Mouse (Mus musculus) cortical plate, adult 2 months (tissue): Measurements from ENCODE around the gene Elovl1. TPM values are rescaled to one million over a fixed set of nuclear protein-coding genes. Genes with fewer than 3 reads are reported as not detected.
A peak's percentile ranks its signal among the peaks of the same experiment; 100 is the strongest.

Source experiments
- H3K27ac ChIP-seq: fragments of 200-500 bp; 2 replicates; pipeline ENCODE4 v1.5.1; 2012; ENCODE audit warnings: low read length, control low read depth, inconsistent platforms; ENCODE audit not compliant: insufficient read depth
- H3K4me1 ChIP-seq: fragments of 200-500 bp; 2 replicates; pipeline ENCODE4 v1.6.1; 2011; ENCODE audit warnings: low read length; ENCODE audit not compliant: control insufficient read depth, insufficient read depth
- H3K4me3 ChIP-seq: fragments of 200-500 bp; 2 replicates; pipeline ENCODE4 v1.5.1; 2011; ENCODE audit warnings: mild to moderate bottlenecking, low read length, control low read depth; ENCODE audit not compliant: insufficient read depth
- CTCF ChIP-seq: fragments of 200-500 bp; IDR thresholded peaks from 2 replicates; pipeline ENCODE4 v1.5.1; 2011; ENCODE audit warnings: mild to moderate bottlenecking, control low read depth, low read length; ENCODE audit not compliant: insufficient read depth; ENCODE audit errors: extremely low read depth
- POLR2A ChIP-seq: fragments of 200-500 bp; IDR thresholded peaks from 2 replicates; pipeline ENCODE4 v1.6.1; 2011; ENCODE audit warnings: mild to moderate bottlenecking, low read length, control low read depth; ENCODE audit not compliant: insufficient read depth; ENCODE audit errors: extremely low read depth
- polyA plus RNA-seq: library from polyadenylated mRNA; depleted of rRNA; stranded (reverse); fragments of >200 nt; gene quantifications from 2 replicates; pipeline ENCODE4 v1.2.3, GENCODE M21; 2012

Elovl1 gene
- polyA plus RNA-seq, 1 experiment = 79.4 TPM

GRCm38 (mm10) chr4:118427415-118427767 lies 502 bp upstream of the Elovl1 start:
- H3K27ac ChIP-seq = peak overlapping the region; percentile 98
- peak overlapping the region; percentile 42 for H3K4me3 ChIP-seq
- H3K4me1 ChIP-seq = peaks cover 2% of the 10 kb centered on the region; the same call in 1 of the 2 replicates
- TF ChIP-seq CTCF (no peak), POLR2A (no peak)

GRCm38 (mm10) chr4:118428531-118429214 lies 780 bp downstream of the Elovl1 start:
- Histone ChIP-seq H3K4me1 (peaks cover 2% of the 10 kb centered on the region; the same call in 1 of the 2 replicates), H3K27ac (peak overlapping the region; percentile 78; the same call in 1 of the 2 replicates), H3K4me3 (peak overlapping the region; percentile 42)
- no peak for TF ChIP-seq POLR2A
- TF ChIP-seq CTCF = no peak

- Histone ChIP-seq H3K27ac (no peak overlapping the region), H3K4me1 (peaks cover 2% of the 10 kb centered on the region; the same call in 1 of the 2 replicates), H3K4me3 (peak overlapping the region; percentile 42)
- no peak for TF ChIP-seq POLR2A
- TF ChIP-seq CTCF = no peak
Measured at GRCm38 (mm10) chr4:118429215-118429895, 1.5 kb downstream of the Elovl1 start.

- no peak overlapping the region for H3K4me3 ChIP-seq
- TF ChIP-seq POLR2A = no peak
- no peak for TF ChIP-seq CTCF
- no peak overlapping the region for H3K27ac ChIP-seq
- peaks cover 2% of the 10 kb centered on the region; the same call in 1 of the 2 replicates for H3K4me1 ChIP-seq
Measured at GRCm38 (mm10) chr4:118432332-118432731, 4.4 kb downstream of the Elovl1 start.

GRCm38 (mm10) chr4:118436820-118437603 lies 9.1 kb downstream of the Elovl1 start, which contains the start of gene Cdc20:
Gene Cdc20, minus strand, starts transcription at chr4:118437352.
- Histone ChIP-seq H3K4me1 (no peaks in the 10 kb centered on the region; the same call in 1 of the 2 replicates), H3K27ac (no peak within 1 kb of the TSS), H3K4me3 (peak within 1 kb of the TSS; percentile 11)
- TF ChIP-seq POLR2A (peak; percentile 82), CTCF (no peak)

- TF ChIP-seq POLR2A (no peak), CTCF (no peak)
- Histone ChIP-seq H3K4me3 (peak overlapping the region; percentile 11), H3K27ac (no peak overlapping the region), H3K4me1 (no peaks in the 10 kb centered on the region; the same call in 1 of the 2 replicates)
Measured at GRCm38 (mm10) chr4:118437829-118438253, 9.9 kb downstream of the Elovl1 start.

- H3K4me1 ChIP-seq = peaks cover 2% of the 10 kb centered on the region; the same call in 1 of the 2 replicates
- no peak for TF ChIP-seq POLR2A
- TF ChIP-seq CTCF = no peak
- no peak overlapping the region for H3K4me3 ChIP-seq
- no peak overlapping the region for H3K27ac ChIP-seq
Measured at GRCm38 (mm10) chr4:118445088-118445487, 17.2 kb downstream of the Elovl1 start.

GRCm38 (mm10) chr4:118445781-118446414 lies 18.0 kb downstream of the Elovl1 start:
- TF ChIP-seq POLR2A (no peak), CTCF (0 out of 2 replicates have a peak, but pooled peaks have one; percentile 3)
- peaks cover 2% of the 10 kb centered on the region; the same call in 1 of the 2 replicates for H3K4me1 ChIP-seq
- peak overlapping the region; percentile 18; the same call in 1 of the 2 replicates for H3K27ac ChIP-seq
- H3K4me3 ChIP-seq = peak overlapping the region; percentile 5; the same call in 1 of the 2 replicates

- peak overlapping the region; percentile 5; the same call in 1 of the 2 replicates for H3K4me3 ChIP-seq
- TF ChIP-seq CTCF (peak; percentile 0; the same call in 1 of the 2 replicates), POLR2A (no peak)
- peak overlapping the region; percentile 18; the same call in 1 of the 2 replicates for H3K27ac ChIP-seq
- peaks cover 2% of the 10 kb centered on the region; the same call in 1 of the 2 replicates for H3K4me1 ChIP-seq
Measured at GRCm38 (mm10) chr4:118446415-118447153, 18.7 kb downstream of the Elovl1 start.
